Mouse (Mus musculus): Measurements from ENCODE around the gene Dynll1. TPM values are rescaled to one million over a fixed set of nuclear protein-coding genes. Genes with fewer than 3 reads are reported as not detected.

The Dynll1 gene
- polyA plus RNA-seq, 1 experiment from 2014 or later: 1,201 TPM

Other genes with a start within 250 kb of the Dynll1 start
- gene Gm10401, start 202.7 kb downstream of the Dynll1 start, polyA plus RNA-seq (2014; fragmentation: Nextera tagmentation; extraction: Ambion mirVana): 59.4 and 72.9 TPM in 2 replicates
- gene Acads, start 181.7 kb downstream of the Dynll1 start, polyA plus RNA-seq (2014; fragmentation: Nextera tagmentation; extraction: Ambion mirVana): 13.8 and 14.6 TPM in 2 replicates
- 29.1 and 37.2 TPM in 2 replicates for gene Unc119b, start 166.0 kb downstream of the Dynll1 start, polyA plus RNA-seq (2014; fragmentation: Nextera tagmentation; extraction: Ambion mirVana)
- gene Mlec, start 142.8 kb downstream of the Dynll1 start, polyA plus RNA-seq (2014; fragmentation: Nextera tagmentation; extraction: Ambion mirVana): 14.6 and 18.6 TPM in 2 replicates
- 6.6 and 6.9 TPM in 2 replicates for gene Cabp1, start 106.6 kb downstream of the Dynll1 start, polyA plus RNA-seq (2014; fragmentation: Nextera tagmentation; extraction: Ambion mirVana)
- 95.6 and 106 TPM in 2 replicates for gene Pop5, start 65.2 kb downstream of the Dynll1 start, polyA plus RNA-seq (2014; fragmentation: Nextera tagmentation; extraction: Ambion mirVana)
- 96.5 and 122 TPM in 2 replicates for gene Rnf10, start 28.1 kb downstream of the Dynll1 start, polyA plus RNA-seq (2014; fragmentation: Nextera tagmentation; extraction: Ambion mirVana)
- gene Coq5, start 21.3 kb downstream of the Dynll1 start, polyA plus RNA-seq (2014; fragmentation: Nextera tagmentation; extraction: Ambion mirVana): 49.6 and 50.0 TPM in 2 replicates
- 132 and 150 TPM in 2 replicates for gene Srsf9, start 26.2 kb upstream of the Dynll1 start, polyA plus RNA-seq (2014; fragmentation: Nextera tagmentation; extraction: Ambion mirVana)
- 38.2 and 43.4 TPM in 2 replicates for gene Gatc, start 40.2 kb upstream of the Dynll1 start, polyA plus RNA-seq (2014; fragmentation: Nextera tagmentation; extraction: Ambion mirVana)
- gene Triap1, start 40.2 kb upstream of the Dynll1 start, polyA plus RNA-seq (2014; fragmentation: Nextera tagmentation; extraction: Ambion mirVana): 48.4 and 50.1 TPM in 2 replicates
- 938 and 1,310 TPM in 2 replicates for gene Cox6a1, start 48.0 kb upstream of the Dynll1 start, polyA plus RNA-seq (2014; fragmentation: Nextera tagmentation; extraction: Ambion mirVana)
- 71.6 and 101 TPM in 2 replicates for gene Msi1, start 128.6 kb upstream of the Dynll1 start, polyA plus RNA-seq (2014; fragmentation: Nextera tagmentation; extraction: Ambion mirVana)
- gene Pla2g1b, start 165.3 kb upstream of the Dynll1 start, polyA plus RNA-seq (2014; fragmentation: Nextera tagmentation; extraction: Ambion mirVana): not detected in 2 replicates
- gene Sirt4, start 183.7 kb upstream of the Dynll1 start, polyA plus RNA-seq (2014; fragmentation: Nextera tagmentation; extraction: Ambion mirVana): 23.8 and 25.9 TPM in 2 replicates
- 10.9 and 11.3 TPM in 2 replicates for gene Pxn, start 205.7 kb upstream of the Dynll1 start, polyA plus RNA-seq (2014; fragmentation: Nextera tagmentation; extraction: Ambion mirVana)

Data from midbrain, embryonic 14.5 days (tissue).